Mouse (Mus musculus) lung, embryonic 14.5 days (tissue): ENCODE measurements around the gene Ddx1. TPM values are rescaled to one million over a fixed set of nuclear protein-coding genes. Genes with fewer than 3 reads are reported as not detected.

Source experiments
- ATAC-seq: fragments of 200-750 bp; cut with Nextera tagmentation; 2 replicates; pipeline ENCODE4 v1.8.0; 2017; ENCODE audit warnings: mild to moderate bottlenecking, moderate TSS enrichment, moderate library complexity; ENCODE audit not compliant: insufficient read depth
- DNase-seq: peaks from one replicate; pipeline ENCODE4 v3.0.0-alpha.2; 2015
- H3K27ac ChIP-seq: fragments of 300-500 bp; sonication (generic); 2 replicates; pipeline ENCODE4 v1.5.1; 2014; ENCODE audit warnings: low read depth, mild to moderate bottlenecking, moderate library complexity
- H3K27me3 ChIP-seq: fragments of 300-500 bp; sonication (generic); 2 replicates; pipeline ENCODE4 v1.6.1; 2014; ENCODE audit warnings: low read length, control low read depth; ENCODE audit not compliant: insufficient read depth
- H3K36me3 ChIP-seq: fragments of 300-500 bp; sonication (generic); 2 replicates; pipeline ENCODE4 v1.6.1; 2014; ENCODE audit warnings: control low read depth; ENCODE audit not compliant: insufficient read depth
- H3K4me1 ChIP-seq: fragments of 300-500 bp; sonication (generic); 2 replicates; pipeline ENCODE4 v1.6.1; 2014; ENCODE audit warnings: antibody characterized with exemption, control low read depth; ENCODE audit not compliant: insufficient read depth
- H3K4me2 ChIP-seq: fragments of 300-500 bp; sonication (generic); 2 replicates; pipeline ENCODE4 v1.6.1; 2014; ENCODE audit warnings: mild to moderate bottlenecking
- H3K4me3 ChIP-seq: fragments of 300-500 bp; sonication (generic); 2 replicates; pipeline ENCODE4 v1.5.1; 2014; ENCODE audit warnings: low read depth, low read length
- H3K9ac ChIP-seq: fragments of 300-500 bp; sonication (generic); 2 replicates; pipeline ENCODE4 v1.6.1; 2014
- H3K9me3 ChIP-seq: fragments of 300-500 bp; sonication (generic); 2 replicates; pipeline ENCODE4 v1.6.1; 2016; ENCODE audit warnings: low read depth, low read length, control low read depth
- CTCF ChIP-seq: IDR thresholded peaks from 2 replicates; pipeline ENCODE4 v1.5.1; 2016; ENCODE audit warnings: antibody characterized with exemption, low read depth
- WGBS: fragments of 180-500 bp; shearing (Covaris S2); extraction: QIAGEN DNeasy Blood & Tissue Kit; methylation state at CpG from one replicate; pipeline ENCODE4 v1.1.7; 2014; 5-methylcytosine and 5-hydroxymethylcytosine counted together
- polyA plus RNA-seq: library from polyadenylated mRNA; unstranded; fragments of >200 nt; fragmentation: Nextera tagmentation; extraction: Ambion mirVana; gene quantifications from 2 replicates; pipeline ENCODE4 v1.2.1, GENCODE M21; 2014

Gene Ddx1
- polyA plus RNA-seq, 1 experiment from 2014 or later = 174 TPM

- Histone ChIP-seq H3K4me1 (no peaks in the 10 kb centered on the region), H3K4me2 (no peak overlapping the region), H3K27me3 (no peaks in the 10 kb centered on the region), H3K9me3 (0 out of 2 replicates have a peak, but pooled peaks cover 2% of the 10 kb centered on the region), H3K27ac (no peak overlapping the region), H3K4me3 (no peak overlapping the region), H3K9ac (no peak overlapping the region), H3K36me3 (no peaks in the 10 kb centered on the region)
- TF ChIP-seq CTCF = no peak
- WGBS = 71% methylated on average over 3 of the region's 3 CpGs
- no peak for DNase-seq
- no peak for ATAC-seq
Observed at GRCm38 (mm10) chr12:13205733-13206132, 43.3 kb downstream of the Ddx1 start.

GRCm38 (mm10) chr12:13202322-13202721, 46.7 kb downstream of the Ddx1 start:
- Histone ChIP-seq H3K4me2 (no peak overlapping the region), H3K36me3 (no peaks in the 10 kb centered on the region), H3K27ac (no peak overlapping the region), H3K9ac (no peak overlapping the region), H3K9me3 (no peaks in the 10 kb centered on the region), H3K27me3 (no peaks in the 10 kb centered on the region), H3K4me1 (no peaks in the 10 kb centered on the region), H3K4me3 (no peak overlapping the region)
- DNase-seq = no peak
- ATAC-seq = no peak
- no peak for TF ChIP-seq CTCF

- WGBS = 62% methylated on average over 6 of the region's 6 CpGs
- no peak overlapping the region for H3K27ac ChIP-seq
- no peak for DNase-seq
- no peaks in the 10 kb centered on the region for H3K4me1 ChIP-seq
- H3K4me3 ChIP-seq = no peak overlapping the region
- H3K36me3 ChIP-seq = no peaks in the 10 kb centered on the region
- no peak overlapping the region for H3K4me2 ChIP-seq
- H3K9ac ChIP-seq = no peak overlapping the region
- H3K9me3 ChIP-seq = no peaks in the 10 kb centered on the region
- TF ChIP-seq CTCF = no peak
- no peaks in the 10 kb centered on the region for H3K27me3 ChIP-seq
- no peak for ATAC-seq
Observed at GRCm38 (mm10) chr12:13200576-13200975, 48.4 kb downstream of the Ddx1 start.

GRCm38 (mm10) chr12:13199338-13200301, 49.4 kb downstream of the Ddx1 start:
- no peaks in the 10 kb centered on the region for H3K27me3 ChIP-seq

GRCm38 (mm10) chr12:13198157-13198556, 50.9 kb downstream of the Ddx1 start:
- Histone ChIP-seq H3K9me3 (no peaks in the 10 kb centered on the region), H3K4me2 (no peak overlapping the region), H3K4me3 (no peak overlapping the region), H3K36me3 (no peaks in the 10 kb centered on the region), H3K27me3 (no peaks in the 10 kb centered on the region), H3K4me1 (no peaks in the 10 kb centered on the region), H3K27ac (no peak overlapping the region), H3K9ac (no peak overlapping the region)
- DNase-seq (no peak), ATAC-seq (no peak)
- 64% methylated on average over 3 of the region's 3 CpGs for WGBS
- no peak for TF ChIP-seq CTCF

More at GRCm38 (mm10) chr12:13199338-13200301, 49.4 kb downstream of the Ddx1 start:
- Histone ChIP-seq H3K4me1 (no peaks in the 10 kb centered on the region), H3K9ac (no peak overlapping the region), H3K36me3 (no peaks in the 10 kb centered on the region), H3K4me2 (no peak overlapping the region), H3K4me3 (no peak overlapping the region), H3K27ac (no peak overlapping the region), H3K9me3 (no peaks in the 10 kb centered on the region)
- no peak for TF ChIP-seq CTCF
- 69% methylated on average over 13 of the region's 13 CpGs for WGBS
- ATAC-seq (no peak), DNase-seq (no peak)

- Histone ChIP-seq H3K36me3 (no peaks in the 10 kb centered on the region), H3K9me3 (no peaks in the 10 kb centered on the region), H3K4me1 (no peaks in the 10 kb centered on the region), H3K27me3 (no peaks in the 10 kb centered on the region), H3K9ac (no peak overlapping the region), H3K4me3 (no peak overlapping the region), H3K27ac (no peak overlapping the region), H3K4me2 (no peak overlapping the region)
- DNase-seq (no peak), ATAC-seq (no peak)
- WGBS = 73% methylated on average over 4 of the region's 4 CpGs
- no peak for TF ChIP-seq CTCF
Observed at GRCm38 (mm10) chr12:13196146-13196545, 52.9 kb downstream of the Ddx1 start.

GRCm38 (mm10) chr12:13195506-13195905, 53.5 kb downstream of the Ddx1 start:
- no peak overlapping the region for H3K9ac ChIP-seq
- H3K9me3 ChIP-seq = no peaks in the 10 kb centered on the region
- H3K36me3 ChIP-seq = no peaks in the 10 kb centered on the region
- no peak for DNase-seq
- ATAC-seq = no peak
- no peak overlapping the region for H3K4me3 ChIP-seq
- H3K27me3 ChIP-seq = no peaks in the 10 kb centered on the region
- H3K4me1 ChIP-seq = no peaks in the 10 kb centered on the region
- no peak for TF ChIP-seq CTCF
- no peak overlapping the region for H3K27ac ChIP-seq
- no peak overlapping the region for H3K4me2 ChIP-seq
